Mouse (Mus musculus) c-Kit-positive CD71-positive TER-119-negative erythroid progenitor cells, embryonic 14.5 days (primary cell): Measurements from ENCODE around the gene Clec4b2.
"Not testable (repeated sequence)": the region's sequence is repeated elsewhere in the genome, so short reads cannot be mapped to it uniquely, and the experiment has no call there.

Experiments used
- DNase-seq: peaks from one replicate; pipeline ENCODE4 v3.0.0-alpha.2; 2013; ENCODE audit warnings: low read depth

Clec4b2 gene

GRCm38 (mm10) chr6:123172593-123172992 lies at the start of gene Clec4b2:
TSS of gene Clec4b2 (plus strand) at chr6:123172893.
- DNase-seq: no peak

DNA sequence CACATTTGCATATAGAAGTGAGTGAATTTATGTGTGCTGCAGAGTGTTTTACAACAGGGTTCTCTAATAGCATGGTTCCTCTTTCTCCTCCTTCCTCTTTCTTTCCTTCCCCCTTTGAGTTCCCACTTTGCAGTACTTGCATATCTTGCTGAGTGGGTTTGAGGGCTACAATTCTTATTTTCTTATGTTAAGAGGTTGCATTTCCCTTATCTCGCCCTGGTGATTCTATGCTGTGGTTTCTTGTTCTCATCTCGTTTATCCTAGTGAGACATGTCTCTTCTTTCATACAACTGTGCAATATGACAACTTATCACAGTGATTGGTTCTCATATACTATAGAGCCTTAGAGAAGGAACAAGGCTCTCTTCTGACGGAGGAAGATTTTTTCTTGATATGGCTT lies 49.5 kb upstream of the Clec4b2 start:
- DNase-seq: no peak

GRCm38 (mm10) chr6:123127173-123127572 lies 45.5 kb upstream of the Clec4b2 start:
- DNase-seq: no peak

DNA sequence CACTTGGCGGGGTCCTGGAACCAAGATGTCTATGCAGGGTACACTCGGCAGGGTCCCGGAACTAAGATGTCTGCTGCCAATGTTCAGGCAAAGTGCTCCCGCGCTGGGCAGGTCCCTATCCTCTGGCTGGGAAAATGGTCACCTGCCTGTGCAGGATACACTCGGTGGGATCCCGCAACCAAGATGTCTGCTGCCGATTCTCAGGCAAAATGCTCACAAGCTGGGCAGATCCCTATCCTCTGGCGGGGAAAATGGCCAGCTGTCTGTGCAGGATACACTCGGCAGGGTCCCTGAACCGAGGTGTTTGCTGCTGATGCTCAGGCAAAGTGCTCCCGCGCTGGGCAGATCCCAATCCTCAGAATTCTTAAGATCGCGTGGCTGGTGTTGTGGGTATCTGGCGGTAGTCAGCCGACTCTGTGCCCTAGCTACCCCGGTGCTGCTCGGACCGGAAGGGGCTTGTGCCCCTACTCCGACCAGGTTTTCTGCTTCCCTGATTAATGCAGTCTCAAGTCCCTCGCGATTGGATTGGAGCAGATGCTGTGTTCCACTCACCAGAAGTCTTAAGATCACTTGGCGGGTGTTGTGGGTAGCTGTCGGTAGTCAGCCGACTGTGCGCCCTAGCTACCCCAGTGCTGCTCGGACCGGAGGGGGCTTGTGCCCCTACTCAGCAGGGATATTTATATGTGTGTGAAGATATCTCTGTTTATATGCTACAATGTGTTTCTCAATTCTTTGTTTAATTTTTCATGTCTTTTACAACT lies 34.7 kb upstream of the Clec4b2 start:
- not testable (repeated sequence) for DNase-seq

- DNase-seq: no peak
Observed at GRCm38 (mm10) chr6:123170106-123170505, 2.6 kb upstream of the Clec4b2 start.

DNA sequence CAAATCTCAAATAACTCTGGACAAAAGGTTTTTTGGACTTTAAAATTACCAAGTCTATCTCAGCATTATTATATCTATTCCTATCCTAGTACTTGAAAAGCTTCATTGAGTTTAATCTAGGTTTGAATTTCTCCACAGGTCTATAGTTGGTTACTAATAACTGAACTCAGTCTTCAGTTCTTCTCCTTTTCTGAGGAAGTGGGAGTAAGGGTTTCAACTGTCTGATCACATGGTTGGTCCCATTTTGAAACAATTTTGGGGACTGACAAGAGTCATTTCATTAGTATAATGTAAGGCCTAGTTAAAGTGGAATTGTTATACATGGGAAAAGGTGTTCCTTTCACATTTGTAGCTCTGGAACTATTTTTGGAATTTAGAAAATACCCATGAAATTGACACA lies 1.7 kb upstream of the Clec4b2 start:
- no peak for DNase-seq

GRCm38 (mm10) chr6:123175549-123175948 lies 2.9 kb downstream of the Clec4b2 start:
- DNase-seq: no peak

- not testable (repeated sequence) for DNase-seq
Observed at GRCm38 (mm10) chr6:123184862-123185261, 12.2 kb downstream of the Clec4b2 start.

- DNase-seq: peak; percentile 5
Observed at GRCm38 (mm10) chr6:123207187-123208076, 34.7 kb downstream of the Clec4b2 start.

DNA sequence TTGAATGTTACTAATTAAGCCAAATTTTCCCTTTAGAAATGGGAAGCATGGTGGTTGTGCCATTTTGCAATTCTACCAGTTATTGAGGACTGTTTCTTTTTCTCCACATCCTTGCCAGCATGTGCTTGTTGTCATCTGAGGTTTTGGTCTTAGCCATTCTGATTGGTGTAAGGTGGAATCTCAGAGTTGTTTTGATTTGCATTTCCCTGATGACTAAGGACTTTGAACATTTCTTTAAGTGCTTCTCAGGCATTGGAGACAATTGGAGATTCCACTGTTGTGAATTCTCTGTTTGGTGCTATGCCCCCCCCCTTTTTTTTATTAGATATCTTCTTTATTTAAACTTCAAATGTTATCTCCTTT lies 35.4 kb downstream of the Clec4b2 start:
- DNase-seq: not testable (repeated sequence)

DNA sequence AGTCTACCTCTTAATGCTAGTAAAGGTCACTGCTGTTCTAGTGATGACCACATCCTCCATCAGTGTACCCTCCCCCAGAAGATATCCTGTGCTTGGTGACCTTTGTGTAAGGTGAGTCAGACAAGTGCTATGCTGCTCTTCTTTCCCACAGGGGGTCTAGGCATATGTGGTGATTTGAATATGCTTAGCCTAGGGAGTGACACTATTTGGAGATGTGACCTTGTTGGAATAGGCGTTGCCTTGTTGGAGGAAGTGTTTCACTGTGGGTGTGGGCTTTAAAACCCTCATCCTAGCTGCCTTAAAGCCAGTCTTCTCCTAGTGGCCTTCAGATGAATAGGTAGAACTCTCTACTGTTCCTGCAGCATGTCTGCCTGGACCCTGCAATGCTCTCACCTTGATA lies 39.0 kb downstream of the Clec4b2 start:
- no peak for DNase-seq

- no peak for DNase-seq
Observed at GRCm38 (mm10) chr6:123227519-123228166, 55.0 kb downstream of the Clec4b2 start.

GRCm38 (mm10) chr6:123229644-123230043 lies 57.0 kb downstream of the Clec4b2 start, which contains the start of gene Clec4n:
TSS of gene Clec4n (plus strand) at chr6:123229843.
- no peak for DNase-seq

DNA sequence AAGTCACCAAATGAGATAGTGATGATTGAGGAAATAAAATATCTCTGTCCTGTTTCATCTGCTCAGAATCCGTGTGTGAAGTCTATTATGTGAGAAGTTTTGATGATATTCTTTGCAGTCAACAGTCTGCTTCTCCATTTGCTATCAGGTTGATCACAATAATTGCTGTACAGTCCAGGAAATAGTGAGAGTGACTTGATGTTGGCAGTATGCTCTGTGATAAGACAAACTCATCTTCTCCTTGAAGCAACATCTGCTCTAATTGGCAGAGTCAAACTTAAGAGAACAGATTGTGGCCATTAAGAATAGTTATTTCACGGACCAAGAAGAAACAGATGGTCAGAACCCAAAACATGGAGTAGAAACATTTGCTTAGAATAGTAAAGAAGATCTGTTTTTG lies 58.5 kb downstream of the Clec4b2 start:
- no peak for DNase-seq

GRCm38 (mm10) chr6:123237582-123237981 lies 64.9 kb downstream of the Clec4b2 start:
- no peak for DNase-seq

DNA sequence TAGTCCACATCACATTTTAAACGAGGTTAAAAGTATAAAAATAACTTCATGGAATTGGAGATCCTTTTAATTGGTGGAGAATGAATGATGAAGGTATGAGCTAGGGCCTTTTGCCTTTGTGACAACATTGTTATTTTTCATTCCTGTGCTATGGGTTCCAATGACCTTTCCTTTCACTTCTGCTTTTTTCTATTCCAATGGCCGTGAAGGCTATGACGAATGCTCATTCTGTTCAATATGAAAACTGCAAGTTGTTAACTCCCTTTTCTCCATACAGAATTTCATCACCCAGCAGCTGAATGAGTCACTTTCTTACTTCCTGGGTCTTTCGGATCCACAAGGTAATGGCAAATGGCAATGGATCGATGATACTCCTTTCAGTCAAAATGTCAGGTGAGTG lies 71.5 kb downstream of the Clec4b2 start:
- DNase-seq: no peak

DNA sequence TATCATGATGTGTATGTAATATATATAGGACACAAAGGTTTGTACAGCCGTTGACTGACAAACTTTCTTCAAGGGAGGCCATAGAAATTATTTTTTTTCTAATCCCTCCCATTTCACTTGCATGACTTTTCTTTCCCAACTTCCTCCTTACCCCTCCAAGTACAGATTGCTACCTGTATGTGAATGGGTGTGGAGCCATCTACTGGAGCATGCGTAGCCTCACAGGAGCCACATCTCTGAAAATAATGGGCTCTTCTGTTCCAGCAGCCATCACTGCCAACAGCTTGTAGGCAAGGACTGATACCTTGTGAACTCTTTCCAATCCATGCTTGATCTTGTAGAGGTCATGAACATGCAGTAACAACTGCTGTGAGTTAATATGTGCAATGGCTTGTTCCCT lies 76.2 kb downstream of the Clec4b2 start:
- DNase-seq: not testable (repeated sequence)

DNA sequence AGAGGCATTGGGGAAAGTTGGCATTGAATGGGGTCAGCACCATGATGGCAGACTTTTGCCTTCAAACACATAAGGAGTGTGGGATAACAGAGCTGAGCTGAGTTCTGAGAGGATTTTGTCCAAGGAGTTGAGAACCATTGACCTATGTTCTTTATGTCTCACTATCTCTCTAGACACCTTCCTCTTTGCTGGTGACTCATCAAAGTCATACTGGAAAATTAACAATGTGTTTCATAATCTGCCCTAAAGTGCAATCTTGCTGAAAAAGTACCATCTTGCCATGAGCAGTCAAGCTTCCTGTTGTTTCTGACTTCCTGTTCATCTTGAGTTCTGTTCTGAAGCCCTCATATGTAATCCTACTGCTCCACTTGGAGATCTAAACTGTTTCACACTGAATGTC lies 80.0 kb downstream of the Clec4b2 start:
- no peak for DNase-seq
